Comparison of ENCODE assay signal across 10 mouse cellular contexts in the genomic region with DNA sequence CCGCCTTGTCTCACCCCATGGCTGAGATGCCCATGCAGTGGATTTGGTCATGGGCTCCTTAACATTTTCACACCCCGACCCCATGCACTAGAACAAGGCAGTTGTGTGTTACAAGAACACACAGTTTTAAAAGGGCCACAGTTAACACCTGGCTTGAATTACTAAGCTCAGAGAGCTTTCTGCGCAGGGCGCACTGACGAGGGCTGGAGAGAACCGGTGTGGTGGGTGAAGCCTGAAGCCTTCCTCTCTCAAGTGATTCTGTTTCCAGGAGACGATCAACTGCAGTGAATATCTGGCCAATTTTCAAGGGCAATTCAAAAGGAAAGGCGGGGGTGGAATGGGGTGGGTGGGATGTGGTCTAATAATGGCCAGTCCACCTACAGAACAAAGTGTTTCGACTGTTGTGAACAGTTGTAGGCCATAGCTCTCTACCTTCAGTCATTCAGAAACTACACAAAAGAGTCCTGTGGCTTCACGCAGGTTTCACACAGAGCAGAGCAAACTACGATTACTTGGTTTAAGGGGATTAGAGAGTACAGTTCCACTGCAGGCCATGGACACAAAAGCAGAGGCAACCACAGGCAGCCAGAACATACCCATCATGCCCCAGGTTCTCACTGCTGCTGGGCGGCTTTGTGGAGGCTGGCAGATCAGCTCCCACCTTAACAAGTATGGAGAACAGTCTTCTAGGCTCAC.
DNase-seq lines count a peak whose midpoint lies in the region; ATAC-seq and TF ChIP-seq lines count a peak whose summit lies in the region.
"Had no signal": no experiment of that assay in that cellular context is flagged by ENCODE, and none has a peak within 500 bp of the region (broad histone marks: within the 10 kb centered on the region; RNA-seq: fewer than 3 reads in every experiment).

No protein-coding gene starts in this region.

- peaks cover 42% of the 10 kb centered on the region for H3K36me3 ChIP-seq in intestine, embryonic 14.5 days (ENCODE audit: control insufficient read depth, insufficient read depth, low read length)
- H3K36me3 ChIP-seq in intestine, embryonic 15.5 days, result peaks cover 5% of the 10 kb centered on the region; the same call in 1 of the 2 replicates
- H3K36me3 ChIP-seq in forebrain, postnatal 0 days (ENCODE audit: insufficient read depth), result peaks cover 50% of the 10 kb centered on the region
- peaks cover 9% of the 10 kb centered on the region; the same call in 1 of the 2 replicates for H3K36me3 ChIP-seq in midbrain, embryonic 11.5 days (ENCODE audit: control insufficient read depth, insufficient read depth, low read length)

- no peak for TF ChIP-seq POLR2A in cortical plate, adult 2 months (IDR thresholded peaks at IDR 0.05; ENCODE audit: extremely low read depth, insufficient read depth, low read length)

- peak overlapping the region; percentile 22 for H3K27ac ChIP-seq in intestine, embryonic 14.5 days (ENCODE audit: low read depth)
- no peak overlapping the region for H3K27ac ChIP-seq in intestine, embryonic 15.5 days
- H3K27ac ChIP-seq in cortical plate, adult 2 months (ENCODE audit: insufficient read depth, low read length), result peak overlapping the region; percentile 7; the same call in 1 of the 2 replicates
- no peak overlapping the region for H3K27ac ChIP-seq in forebrain, postnatal 0 days (ENCODE audit: low read depth, low read length)
- H3K27ac ChIP-seq in midbrain, embryonic 11.5 days (ENCODE audit: low read depth, low read length), result no peak overlapping the region

- no peaks in the 10 kb centered on the region for H3K9me3 ChIP-seq in intestine, embryonic 14.5 days (ENCODE audit: control insufficient read depth, low read length)
- H3K9me3 ChIP-seq in intestine, embryonic 15.5 days, result no peaks in the 10 kb centered on the region
- H3K9me3 ChIP-seq in forebrain, postnatal 0 days (ENCODE audit: low read length), result no peaks in the 10 kb centered on the region
- H3K9me3 ChIP-seq in midbrain, embryonic 11.5 days (ENCODE audit: control insufficient read depth, low read length), result no peaks in the 10 kb centered on the region

- TF ChIP-seq CTCF in cortical plate, adult 2 months (IDR thresholded peaks at IDR 0.05; ENCODE audit: extremely low read depth, insufficient read depth, low read length), result no peak
- no peak for TF ChIP-seq CTCF in forebrain, postnatal 0 days (IDR thresholded peaks at IDR 0.05; ENCODE audit: low read depth)

- no peak for DNase-seq in intestine, embryonic 14.5 days (ENCODE audit: low spot score)
- no peak for DNase-seq in forebrain, postnatal 0 days
- DNase-seq in midbrain, embryonic 11.5 days (ENCODE audit: low spot score, missing footprints), result peak; percentile 90
- DNase-seq in liver, result no peak
- DNase-seq in cerebellum, adult 11-12 months, result no peak
- no peak for DNase-seq in c-Kit-positive CD71-positive TER-119-positive erythroid progenitor cells, embryonic 14.5 days (ENCODE audit: low spot score)
- DNase-seq: adrenal gland, postnatal 10 days; left cerebral cortex, postnatal 4 days had no signal

- no peak overlapping the region for H3K4me3 ChIP-seq in intestine, embryonic 14.5 days (ENCODE audit: low read depth, low read length)
- no peak overlapping the region for H3K4me3 ChIP-seq in intestine, embryonic 15.5 days (replicated peaks)
- H3K4me3 ChIP-seq in cortical plate, adult 2 months (ENCODE audit: insufficient read depth, low read length), result no peak overlapping the region
- H3K4me3 ChIP-seq in forebrain, postnatal 0 days (ENCODE audit: low read depth, low read length), result no peak overlapping the region
- no peak overlapping the region for H3K4me3 ChIP-seq in midbrain, embryonic 11.5 days (ENCODE audit: low read depth, low read length)

- ATAC-seq in intestine, embryonic 14.5 days (replicated peaks; ENCODE audit: low FRiP score, low TSS enrichment, low read depth), result no peak
- ATAC-seq in intestine, embryonic 15.5 days, result no peak
- peak; percentile 23 for ATAC-seq in forebrain, postnatal 0 days
- peak; percentile 88 for ATAC-seq in midbrain, embryonic 11.5 days (ENCODE audit: low FRiP score)

- H3K9ac ChIP-seq in intestine, embryonic 14.5 days (ENCODE audit: low read length), result no peak overlapping the region
- no peak overlapping the region for H3K9ac ChIP-seq in intestine, embryonic 15.5 days
- H3K9ac ChIP-seq in forebrain, postnatal 0 days, result no peak overlapping the region
- H3K9ac ChIP-seq in midbrain, embryonic 11.5 days (ENCODE audit: low read length), result no peak overlapping the region

- H3K4me1 ChIP-seq in intestine, embryonic 14.5 days (replicated peaks; ENCODE audit: control insufficient read depth, insufficient read depth, low read length), result peaks cover 42% of the 10 kb centered on the region
- peaks cover 24% of the 10 kb centered on the region for H3K4me1 ChIP-seq in intestine, embryonic 15.5 days (replicated peaks)
- peaks cover 9% of the 10 kb centered on the region for H3K4me1 ChIP-seq in cortical plate, adult 2 months (ENCODE audit: control insufficient read depth, insufficient read depth, low read length)
- no peaks in the 10 kb centered on the region; the same call in 1 of the 2 replicates for H3K4me1 ChIP-seq in forebrain, postnatal 0 days (ENCODE audit: insufficient read depth)
- H3K4me1 ChIP-seq in midbrain, embryonic 11.5 days (ENCODE audit: control insufficient read depth, insufficient read depth, low read length), result peaks cover 7% of the 10 kb centered on the region; the same call in 1 of the 2 replicates

- no peak overlapping the region for H3K4me2 ChIP-seq in intestine, embryonic 14.5 days (ENCODE audit: low read length)
- no peak overlapping the region for H3K4me2 ChIP-seq in intestine, embryonic 15.5 days (replicated peaks)
- H3K4me2 ChIP-seq in forebrain, postnatal 0 days (ENCODE audit: low read depth), result no peak overlapping the region
- no peak overlapping the region for H3K4me2 ChIP-seq in midbrain, embryonic 11.5 days

- H3K27me3 ChIP-seq in intestine, embryonic 14.5 days (replicated peaks; ENCODE audit: control insufficient read depth, insufficient read depth, low read length), result no peaks in the 10 kb centered on the region
- no peaks in the 10 kb centered on the region for H3K27me3 ChIP-seq in intestine, embryonic 15.5 days (replicated peaks)
- no peaks in the 10 kb centered on the region for H3K27me3 ChIP-seq in forebrain, postnatal 0 days (ENCODE audit: insufficient read depth, low read length)
- H3K27me3 ChIP-seq in midbrain, embryonic 11.5 days (ENCODE audit: control insufficient read depth, insufficient read depth, low read length), result peaks cover 11% of the 10 kb centered on the region

- WGBS in intestine, embryonic 14.5 days, result 73% methylated on average over 12 of the region's 12 CpGs
- 73% methylated on average over 12 of the region's 12 CpGs for WGBS in intestine, embryonic 15.5 days
- 37% methylated on average over 12 of the region's 12 CpGs for WGBS in forebrain, postnatal 0 days
- 49% methylated on average over 12 of the region's 12 CpGs for WGBS in midbrain, embryonic 11.5 days

Comparison
In these comparisons a context has a peak if more than half of its experiments do, and no peak if none do; other contexts are left out.
1. H3K27ac ChIP-seq: peak in intestine, embryonic 14.5 days (single experiment) and cortical plate, adult 2 months (single experiment); none in intestine, embryonic 15.5 days (single experiment), forebrain, postnatal 0 days (single experiment) and midbrain, embryonic 11.5 days (single experiment).
2. ATAC-seq: peak in forebrain, postnatal 0 days (single experiment) and midbrain, embryonic 11.5 days (single experiment); none in intestine, embryonic 14.5 days (single experiment) and intestine, embryonic 15.5 days (single experiment).